Mouse (Mus musculus): ENCODE measurements around the gene Apoe. TPM values are rescaled to one million over a fixed set of nuclear protein-coding genes. Genes with fewer than 3 reads are reported as not detected.
"Not testable (repeated sequence)": the region's sequence is repeated elsewhere in the genome, so short reads cannot be mapped to it uniquely, and the experiment has no call there.

Apoe gene
- total RNA-seq, 2 experiments from 2014 or later = 243 to 352 TPM

DNA sequence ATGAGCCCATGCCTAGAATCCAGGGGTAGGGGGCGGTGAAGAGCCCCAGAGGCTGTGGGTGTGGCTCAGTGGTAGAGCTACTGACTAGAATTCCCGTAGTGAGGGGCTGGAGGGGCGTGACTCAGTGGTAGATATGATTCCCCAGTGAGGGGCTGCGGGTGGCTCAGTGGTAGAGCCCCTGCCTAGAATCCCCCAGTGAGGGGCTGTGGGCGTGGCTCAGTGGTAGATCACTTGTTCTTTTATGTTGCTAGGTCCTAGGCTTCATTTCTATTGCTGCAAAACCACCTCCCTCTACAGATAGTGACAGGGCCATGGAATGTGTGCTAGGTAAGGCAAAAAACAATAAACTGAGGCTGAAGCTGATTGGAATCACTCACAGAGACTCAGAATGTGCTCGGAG is 3.1 kb downstream of the Apoe start:
- no peak for DNase-seq
- intact Hi-C loops (cut with DNase I) = no loop called here

DNA sequence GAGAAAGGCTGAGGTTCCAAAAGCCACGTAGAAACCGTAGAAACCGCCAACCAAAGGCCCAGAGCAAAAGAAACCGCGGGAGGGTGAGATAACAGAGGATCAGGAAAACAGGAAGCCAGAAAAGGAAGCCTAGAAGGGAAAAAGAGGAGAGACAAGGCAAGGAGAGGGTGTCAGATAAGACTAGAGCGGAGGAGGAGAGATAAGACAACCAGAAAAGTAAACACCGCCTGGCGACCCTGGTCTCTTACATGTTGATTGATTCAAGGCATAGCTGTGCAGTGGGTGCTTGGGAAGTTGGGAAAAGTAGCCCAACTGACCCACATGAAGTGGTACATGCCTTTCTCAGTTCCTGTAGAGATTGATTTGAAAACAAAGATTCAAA is 3.8 kb downstream of the Apoe start:
- intact Hi-C loops (cut with DNase I) = no loop called here
- no peak for DNase-seq

DNA sequence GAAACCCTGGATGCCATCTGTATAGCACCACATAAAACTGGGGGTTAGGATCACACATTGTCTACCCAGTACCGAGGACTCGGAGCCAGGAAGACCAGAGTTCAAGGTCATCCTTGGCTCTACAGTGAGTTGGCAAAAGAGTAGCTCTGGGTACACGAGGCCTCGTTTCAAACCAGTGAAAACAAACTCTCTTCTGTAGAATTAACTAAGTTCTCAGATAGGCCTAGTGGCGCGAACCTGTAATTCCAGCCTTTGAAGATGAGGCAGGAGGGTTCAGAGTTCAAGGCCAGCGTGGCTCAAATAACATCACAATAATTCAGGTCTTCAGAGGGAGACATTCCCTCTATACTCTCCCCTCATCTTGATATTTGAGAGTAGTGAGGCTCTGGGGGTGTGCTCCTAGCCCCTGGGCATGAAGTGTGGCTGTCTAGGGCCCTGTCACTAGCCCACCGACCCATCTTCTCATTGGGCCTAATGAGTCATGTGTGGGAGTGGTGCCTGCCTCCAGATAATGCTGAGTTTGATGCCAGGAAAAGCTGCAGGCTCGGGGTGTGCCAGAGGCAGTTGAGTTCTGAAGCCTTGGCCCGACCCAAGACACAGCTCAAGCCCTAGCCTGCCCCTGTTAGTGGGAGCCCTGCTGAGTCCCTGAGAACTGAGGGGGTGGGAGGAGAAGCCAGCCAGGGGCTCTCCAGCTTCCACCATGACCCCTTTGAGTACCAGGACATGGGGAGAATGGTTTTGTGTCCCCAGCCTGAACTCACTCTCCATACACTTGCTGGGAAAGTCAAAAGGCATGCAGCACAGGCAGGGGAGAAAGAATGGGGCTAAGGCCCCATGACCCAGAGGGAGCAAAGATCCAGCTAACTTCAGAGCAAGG is 4.4 kb downstream of the Apoe start:
- intact Hi-C loops (cut with DNase I) = no loop called here
- DNase-seq = no peak

DNA sequence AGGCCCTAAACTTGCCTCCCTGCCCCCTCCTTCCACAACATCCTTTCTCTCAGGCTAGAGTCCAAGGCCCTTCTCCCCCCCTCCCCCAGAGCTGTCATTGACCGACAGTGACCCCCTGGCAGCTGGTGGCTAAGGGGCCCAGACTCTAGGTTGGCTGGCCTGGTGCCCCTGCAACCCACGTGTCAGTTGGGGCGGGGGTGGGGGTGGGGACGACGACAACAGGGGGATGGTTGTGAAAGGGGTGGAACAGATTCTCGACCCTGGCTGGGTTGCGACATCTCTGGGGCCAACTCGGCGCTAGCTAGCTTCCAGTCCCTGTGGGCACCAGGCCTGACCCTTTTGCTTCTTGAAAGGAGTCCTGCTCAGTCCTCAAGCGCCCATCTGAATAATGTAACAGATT is 5.6 kb downstream of the Apoe start:
- intact Hi-C loops (cut with DNase I) = no loop called here
- DNase-seq = peak; percentile 66 to 67

DNA sequence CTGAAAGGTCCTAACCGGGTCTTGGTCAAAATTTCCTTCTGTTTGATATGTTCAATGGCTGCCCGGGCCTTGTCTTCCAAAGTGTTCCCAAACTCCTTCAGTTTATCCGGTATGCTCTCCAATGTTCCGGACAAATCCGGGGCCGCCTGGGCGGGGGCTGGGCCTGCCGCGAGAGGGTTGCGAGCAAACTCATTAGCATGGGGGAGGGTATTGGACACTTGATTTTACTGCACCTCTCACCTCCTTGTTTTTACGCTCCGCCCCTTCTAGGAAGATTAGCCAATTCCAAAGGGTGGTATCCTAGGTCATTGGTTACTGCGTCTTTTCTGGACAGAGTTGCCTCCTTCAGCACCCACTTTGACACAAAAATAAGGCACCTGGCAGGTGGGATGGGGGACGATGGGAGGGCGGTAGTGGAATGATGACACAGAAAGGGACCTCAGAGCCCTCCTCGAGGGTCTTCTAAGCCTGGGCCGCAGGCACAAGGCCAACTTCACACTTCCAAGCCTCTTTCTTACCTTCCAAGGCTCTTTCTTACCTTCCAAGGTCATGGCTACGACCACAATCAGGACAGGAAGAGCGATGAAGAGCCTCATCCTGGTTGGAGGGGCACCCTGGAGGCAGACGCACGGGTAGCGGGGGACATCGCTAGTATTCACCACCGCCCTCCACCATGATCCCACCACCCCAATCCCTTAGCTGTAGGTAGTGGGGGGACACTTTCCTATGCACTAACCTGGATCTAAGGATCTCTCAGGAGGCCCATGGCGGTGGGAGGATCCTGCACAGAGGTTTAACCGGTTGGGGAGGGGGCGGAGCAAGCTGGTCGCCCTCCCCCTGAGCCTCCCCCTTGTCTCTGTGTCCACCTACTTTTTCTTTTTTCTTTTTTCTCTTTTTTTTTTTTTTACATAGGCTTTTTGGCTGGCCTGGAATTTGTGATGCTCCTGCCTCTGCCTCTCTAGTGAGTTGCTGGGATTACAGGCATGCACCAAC is 6.8 kb downstream of the Apoe start, which contains the start of gene Apoc1:
Gene Apoc1 (minus strand): TSS at position 788 of the 993 bp plus-strand sequence.
- intact Hi-C loops (cut with DNase I) = no loop called here
- DNase-seq = no peak

DNA sequence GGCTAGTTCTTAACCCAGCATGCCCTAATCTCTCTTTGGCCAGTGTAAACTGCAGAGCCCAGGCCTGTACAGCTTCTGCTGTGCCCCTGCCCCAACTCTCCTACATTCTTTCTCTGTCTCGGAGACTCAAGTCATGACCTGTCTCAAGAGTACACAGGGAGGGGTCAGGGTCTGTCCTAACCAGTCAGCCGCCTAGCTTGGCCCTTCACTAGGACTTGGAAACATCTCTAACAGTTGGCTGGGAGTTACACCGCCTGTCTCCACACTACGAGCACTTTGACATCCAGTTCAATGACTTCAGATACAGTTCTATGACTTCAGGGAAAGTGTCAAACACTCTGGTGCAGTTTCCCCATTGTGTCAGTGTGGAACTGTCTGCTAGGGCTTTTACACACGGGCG is 7.6 kb downstream of the Apoe start:
- DNase-seq = no peak
- intact Hi-C loops (cut with DNase I) = no loop called here

DNA sequence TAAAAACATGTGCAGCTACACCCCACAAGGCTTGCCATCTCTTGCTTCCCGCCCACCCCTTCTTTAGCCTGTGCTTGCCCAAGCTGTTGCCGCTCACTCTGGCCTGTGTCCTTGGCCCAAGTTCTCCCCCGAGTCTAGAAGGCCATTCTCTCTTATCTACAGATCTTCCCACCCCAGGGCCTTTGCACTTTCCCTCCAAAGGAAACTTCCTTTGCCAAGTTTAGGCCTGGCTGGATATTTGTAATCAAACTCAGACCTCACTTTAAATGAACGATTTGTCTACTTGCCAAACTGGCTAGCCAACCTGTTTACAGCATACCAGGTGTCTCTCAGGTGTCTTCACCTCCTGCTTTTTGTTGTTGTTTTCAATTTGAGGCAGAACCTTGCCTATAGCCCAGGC is 8.1 kb downstream of the Apoe start:
- intact Hi-C loops (cut with DNase I) = no loop called here
- DNase-seq = no peak

DNA sequence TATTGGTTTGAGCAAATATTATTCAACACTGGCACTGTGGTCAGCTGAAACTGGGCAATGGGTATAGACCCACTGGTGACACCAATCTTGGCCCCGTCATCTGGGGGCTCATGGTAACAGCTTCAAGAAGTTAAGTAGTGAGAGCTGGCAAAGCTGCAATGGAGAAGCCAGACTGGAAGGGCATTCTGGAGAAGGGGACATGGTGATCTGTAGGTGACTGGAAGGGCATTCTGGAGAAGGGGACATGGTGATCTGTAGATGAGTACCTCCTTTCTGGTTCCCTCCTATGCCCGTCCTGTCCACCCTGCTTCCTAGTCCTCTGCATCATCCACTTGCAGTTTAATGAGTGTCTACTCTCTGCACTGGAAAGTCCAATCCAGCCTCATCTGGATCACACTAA is 10.4 kb downstream of the Apoe start:
- intact Hi-C loops (cut with DNase I) = no loop called here
- no peak for DNase-seq

DNA sequence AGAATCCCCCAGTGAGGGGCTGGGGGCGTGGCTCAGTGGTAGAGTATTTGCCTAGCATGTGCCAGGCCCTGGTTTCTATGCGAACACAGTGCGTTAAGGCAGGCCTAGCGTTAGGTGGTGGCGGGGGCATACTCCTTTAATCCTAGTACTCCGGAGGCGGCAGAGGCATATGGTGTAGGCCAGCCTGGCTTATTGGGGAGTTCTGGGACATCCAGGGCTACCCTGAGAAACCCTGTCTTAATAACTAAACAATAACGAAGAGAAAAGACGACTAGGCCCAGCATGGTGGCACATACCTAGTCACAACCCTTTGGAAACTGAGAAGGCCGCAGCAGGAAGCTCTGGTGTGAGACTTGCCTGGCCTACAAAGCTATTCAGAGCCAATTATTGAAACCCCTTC is 10.9 kb downstream of the Apoe start:
- intact Hi-C loops (cut with DNase I) = no loop called here

DNA sequence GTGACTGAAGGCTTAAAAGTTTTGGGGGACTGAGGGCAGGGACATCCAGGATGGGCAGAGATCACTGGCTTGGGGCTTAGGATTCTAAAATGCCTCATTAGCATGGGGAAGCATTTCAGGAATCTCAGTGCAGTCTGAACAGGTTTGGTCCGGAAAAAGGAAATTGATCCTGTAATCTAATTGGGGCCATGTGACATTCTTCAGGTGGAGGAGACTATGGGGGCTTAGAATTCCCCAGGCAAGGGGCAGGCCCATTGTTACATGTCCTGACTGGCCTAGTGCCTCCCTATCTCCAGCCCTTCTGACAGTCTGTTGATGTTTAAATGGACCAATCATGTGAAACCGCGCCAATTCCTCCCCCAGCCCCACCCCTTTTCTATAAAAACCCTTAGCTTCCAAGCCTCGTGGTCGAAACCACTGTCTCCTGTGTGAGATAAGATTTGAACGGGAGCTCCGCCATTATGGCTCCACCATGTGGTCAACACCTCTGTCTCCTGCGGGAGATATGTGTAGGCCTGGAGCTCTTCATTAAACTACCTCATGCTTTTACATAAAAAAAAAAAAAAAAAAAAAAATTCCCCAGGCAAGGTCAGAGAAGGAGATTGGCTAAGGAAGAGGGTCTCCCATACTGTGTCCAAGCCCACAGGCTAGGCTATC is 11.9 kb downstream of the Apoe start:
- intact Hi-C loops (cut with DNase I); DNase-seq: not testable (repeated sequence)

More for the DNA sequence above, 10.9 kb downstream of the Apoe start:
- DNase-seq = no peak

DNA sequence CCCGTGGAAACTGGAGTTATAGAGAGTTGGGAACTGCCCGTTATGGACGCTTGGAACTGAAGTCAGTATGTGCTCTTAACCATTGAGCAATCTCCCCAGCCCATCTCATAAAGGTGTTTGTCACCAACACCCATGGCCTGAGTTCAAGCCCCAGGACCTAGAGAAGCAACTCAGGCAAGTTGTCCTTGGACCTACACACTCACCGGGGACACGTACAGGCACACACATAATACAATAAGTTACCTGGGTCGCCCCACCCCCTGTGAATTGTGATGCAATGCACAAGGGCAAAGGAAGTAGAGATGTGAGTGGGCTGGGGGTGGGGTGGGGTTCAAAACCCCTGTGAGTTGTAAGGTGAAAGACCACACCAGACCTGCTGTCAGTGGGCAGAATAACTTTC is 12.5 kb downstream of the Apoe start:
- intact Hi-C loops (cut with DNase I) = no loop called here
- DNase-seq = no peak

DNA sequence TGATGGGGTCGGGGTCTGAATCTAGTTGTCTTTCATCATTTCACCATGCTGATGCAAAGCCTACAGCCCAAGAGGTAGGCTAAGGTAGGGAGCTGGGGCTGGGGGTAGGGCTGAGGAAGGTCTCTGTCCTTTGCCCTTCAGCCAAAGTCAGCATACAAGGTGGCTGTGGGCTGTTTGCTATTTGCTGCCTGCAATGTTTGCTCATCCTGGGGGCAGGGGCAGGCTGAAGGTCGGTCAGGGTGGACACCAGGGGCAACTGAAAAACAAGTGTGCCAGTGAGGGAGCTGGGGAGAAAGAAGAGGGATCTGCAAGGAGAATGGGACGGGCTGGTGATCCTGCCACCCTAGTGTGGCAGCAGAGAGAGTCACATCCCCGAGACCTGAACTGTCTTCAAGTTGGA is 13.6 kb downstream of the Apoe start:
- intact Hi-C loops (cut with DNase I) = no loop called here
- no peak for DNase-seq

DNA sequence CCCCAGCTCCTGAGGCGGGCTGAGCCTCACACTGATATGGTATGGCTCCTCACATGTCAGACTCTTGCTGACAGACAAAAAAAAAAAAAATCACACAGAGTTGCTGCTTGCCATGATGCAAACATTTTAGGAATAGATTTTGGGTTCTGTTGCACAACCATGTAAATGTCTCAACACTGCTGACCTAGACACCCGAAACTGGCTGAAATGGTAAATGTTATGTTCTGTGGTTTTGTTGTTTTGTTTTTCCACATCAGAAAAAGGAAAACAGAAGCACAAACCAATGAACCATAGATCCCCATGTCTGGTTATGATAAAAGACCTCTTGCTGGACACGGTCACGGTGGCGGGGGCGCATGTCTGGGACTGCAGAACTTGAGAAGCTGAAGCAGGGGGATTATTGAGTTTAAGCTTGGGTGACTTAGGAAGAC is 15.2 kb downstream of the Apoe start:
- intact Hi-C loops (cut with DNase I) = no loop called here
- no peak for DNase-seq

DNA sequence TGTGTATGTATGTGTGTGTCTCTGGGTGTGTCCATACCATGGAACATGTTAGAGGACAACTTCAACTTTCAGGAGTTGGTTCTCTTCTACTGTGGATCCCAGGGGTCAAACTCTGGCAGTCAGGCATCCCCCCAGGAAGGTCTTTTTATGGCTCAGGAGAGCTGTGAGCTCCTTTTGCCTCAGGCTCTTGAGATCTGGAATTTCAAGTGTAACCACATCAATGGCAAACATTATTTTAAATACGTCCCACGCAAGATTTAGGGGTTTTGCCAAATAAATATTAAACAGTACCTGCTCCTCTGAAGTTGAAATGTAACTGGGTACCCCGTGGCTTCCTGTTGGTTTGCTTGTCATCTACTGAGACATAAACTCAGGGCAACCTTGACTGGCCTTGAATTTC is 16.0 kb downstream of the Apoe start:
- intact Hi-C loops (cut with DNase I) = no loop called here
- DNase-seq = no peak

DNA sequence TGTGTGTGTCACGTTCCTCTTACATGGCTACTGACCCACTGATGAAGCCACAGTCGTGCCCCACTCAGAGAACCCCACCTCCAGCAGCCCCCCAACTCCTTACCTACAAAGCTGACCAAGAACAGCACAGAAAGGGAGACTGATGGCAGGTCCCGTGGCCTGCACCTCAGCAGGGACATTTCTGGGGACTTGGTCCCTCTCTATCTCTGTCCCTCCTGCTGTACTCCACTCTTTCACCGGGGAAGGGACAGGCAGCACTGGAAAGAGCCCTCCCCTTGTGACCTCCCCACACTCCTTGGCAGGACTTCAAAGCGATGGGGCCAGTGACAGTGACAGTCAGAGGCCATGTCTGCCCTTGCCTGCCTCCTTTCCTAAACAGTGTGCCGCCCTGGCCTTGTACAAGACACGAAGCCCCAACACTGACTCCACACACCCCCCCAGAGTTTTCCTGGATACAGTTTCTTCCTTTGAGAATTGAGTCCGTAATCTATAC is 17.7 kb downstream of the Apoe start, which contains the start of the genes Gm44805 and Apoc4:
Gene Gm44805 (minus strand): TSS at position 222 of the 493 bp plus-strand sequence.
Gene Apoc4 (minus strand): TSS at position 278 of the 493 bp plus-strand sequence.
- intact Hi-C loops (cut with DNase I) = no loop called here
- DNase-seq = no peak

DNA sequence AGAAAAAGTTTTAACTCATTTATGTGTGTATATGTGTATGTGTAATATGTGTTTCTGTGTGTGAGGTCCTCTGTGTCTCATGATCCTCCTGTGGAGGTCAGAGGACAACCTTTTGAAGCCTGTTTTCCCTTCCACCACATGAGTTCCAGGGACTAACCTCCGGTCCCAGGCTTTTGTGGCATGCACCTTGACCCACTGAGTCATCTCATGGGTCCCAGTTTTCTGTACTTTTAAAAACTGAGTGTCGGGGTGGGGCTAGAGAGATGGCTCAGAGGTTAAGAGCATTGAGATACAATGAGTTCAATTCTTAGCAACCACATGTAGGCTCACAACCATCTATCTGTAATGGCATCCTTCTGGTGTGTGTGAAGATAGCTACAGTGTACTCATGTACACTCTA is 18.3 kb downstream of the Apoe start:
- no peak for DNase-seq

DNA sequence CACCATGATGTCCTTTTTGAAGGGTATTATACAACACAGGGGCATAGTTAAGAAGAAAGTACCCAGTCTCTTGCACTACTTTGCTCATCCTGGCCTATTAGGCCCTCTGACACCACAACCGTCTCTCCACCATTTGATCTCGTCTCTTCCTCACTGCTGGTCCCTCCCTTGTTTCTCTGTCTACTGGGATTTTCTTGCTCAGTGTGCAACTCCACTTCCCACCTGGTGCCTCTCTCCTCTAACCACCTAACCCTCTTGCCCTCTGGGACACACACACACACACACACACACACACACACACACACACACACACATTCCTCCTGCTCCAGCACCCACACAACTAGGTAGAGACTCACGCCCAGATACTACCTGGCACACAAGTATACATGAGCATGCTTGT is 20.1 kb downstream of the Apoe start:
- no peak for DNase-seq
- intact Hi-C loops (cut with DNase I) = no loop called here

More for the DNA sequence above, 18.3 kb downstream of the Apoe start:
- intact Hi-C loops (cut with DNase I) = no loop called here

DNA sequence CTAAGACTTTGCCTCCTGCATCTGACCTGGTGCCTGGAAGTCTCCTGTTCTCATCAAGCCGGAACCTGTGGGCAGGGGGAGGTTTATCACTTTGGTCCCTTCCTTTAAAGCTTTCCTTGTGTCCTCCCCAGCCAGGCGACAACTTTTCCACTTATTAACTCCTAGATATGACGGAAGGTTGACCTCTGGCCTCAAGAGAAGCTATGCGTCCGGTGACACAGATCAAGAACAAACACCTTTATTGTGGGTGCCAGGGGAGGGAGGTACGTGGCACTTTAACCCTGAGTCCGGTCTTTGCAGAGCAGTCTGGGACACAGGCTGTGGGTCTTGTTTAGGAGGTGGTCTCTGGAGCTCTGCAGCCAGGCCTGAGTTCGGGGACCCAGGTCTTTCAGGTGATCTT is 21.1 kb downstream of the Apoe start, which contains the start of gene Apoc2:
Gene Apoc2 (minus strand): TSS at position 70 of the 400 bp plus-strand sequence.
- intact Hi-C loops (cut with DNase I) = no loop called here
- no peak for DNase-seq

DNA sequence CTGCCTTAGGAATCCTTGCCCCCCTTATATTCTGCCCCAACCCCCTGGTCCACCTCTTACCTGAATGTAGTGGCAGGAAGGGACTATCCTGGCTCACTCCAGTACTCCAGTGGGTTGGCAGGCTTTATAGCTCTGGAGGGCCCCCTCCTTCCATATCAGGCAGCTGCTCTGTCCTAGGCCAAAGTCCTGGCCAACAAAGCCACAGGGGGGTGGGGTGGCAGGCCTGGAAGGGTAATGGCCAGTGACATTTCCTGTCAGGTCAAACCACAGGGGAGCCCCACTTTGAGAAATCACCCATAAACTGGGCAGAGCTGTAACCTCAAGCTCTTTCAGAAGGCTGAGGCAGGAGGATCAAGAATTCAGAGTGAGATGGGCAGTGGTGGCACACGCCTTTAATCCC is 22.3 kb downstream of the Apoe start:
- DNase-seq = no peak
- intact Hi-C loops (cut with DNase I) = no loop called here

DNA sequence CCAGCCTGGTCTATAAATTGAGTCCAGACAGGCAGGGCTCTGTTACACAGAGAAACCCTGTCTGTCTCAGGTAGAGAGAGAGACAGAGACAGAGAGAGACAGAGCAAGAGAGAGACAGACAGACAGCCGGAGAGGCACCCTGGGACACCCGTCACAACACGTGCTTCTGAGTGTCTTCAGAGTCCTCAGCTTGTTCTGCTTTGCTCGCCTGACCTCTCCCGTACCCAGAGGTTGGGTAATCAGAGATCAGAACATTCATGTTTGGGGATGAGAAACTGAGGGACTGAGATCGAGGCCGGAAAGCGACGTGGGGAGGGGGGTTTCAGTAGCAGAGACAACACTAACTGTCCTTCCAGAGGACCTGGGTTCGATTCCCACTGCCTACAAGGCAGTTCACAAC is 23.2 kb downstream of the Apoe start:
- intact Hi-C loops (cut with DNase I) = no loop called here
- no peak for DNase-seq
